10 mouse cellular contexts compared by ENCODE assay signal in the genomic region with DNA sequence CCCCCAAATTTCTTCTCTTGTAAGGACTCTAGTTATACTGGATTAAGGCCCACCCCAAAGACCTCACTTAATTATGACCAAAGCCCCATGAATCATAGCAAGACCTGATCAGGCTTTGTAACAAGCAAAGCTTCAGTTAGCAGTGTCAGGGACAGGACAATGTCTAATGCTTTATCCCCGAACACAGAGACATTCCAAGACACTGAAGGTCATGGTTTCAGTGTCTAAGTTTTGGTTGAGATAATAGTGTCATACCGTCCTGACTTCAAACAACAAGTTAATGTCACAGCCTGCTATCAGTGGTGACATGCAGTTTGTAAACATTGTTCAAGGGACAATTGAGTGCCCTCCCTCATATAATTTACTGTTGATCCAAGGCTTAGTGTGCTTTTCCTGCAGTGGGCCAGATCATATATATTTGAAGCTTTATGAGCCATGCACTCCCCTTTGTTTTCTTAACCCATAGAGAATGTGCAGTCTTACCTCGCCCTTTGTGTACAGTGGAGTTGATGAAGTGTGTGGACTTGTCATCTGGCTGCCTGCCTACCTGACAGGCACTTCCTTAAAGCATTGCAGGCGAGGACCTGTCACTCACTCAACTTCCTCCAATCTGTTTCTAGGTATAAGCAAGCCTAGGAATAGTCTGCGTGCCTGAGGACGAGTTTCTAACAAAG.
DNase-seq lines count a peak whose midpoint lies in the region; ATAC-seq and TF ChIP-seq lines count a peak whose summit lies in the region.
"Had no signal": no experiment of that assay in that cellular context is flagged by ENCODE, and none has a peak within 500 bp of the region (broad histone marks: within the 10 kb centered on the region; RNA-seq: fewer than 3 reads in every experiment).

No protein-coding gene starts in this region.

- no peak for TF ChIP-seq CTCF in heart, adult 2 months (IDR thresholded peaks at IDR 0.05)

- intact Hi-C loops in heart, adult 2 months (cut with DNase I) = loop anchor here (5.0 kb wide), 1 partner anchor 76 kb away; no protein-coding TSS in a partner anchor

- H3K27ac ChIP-seq in heart, embryonic 15.5 days = no peak overlapping the region
- H3K27ac ChIP-seq in heart, adult 2 months = no peak overlapping the region
- H3K27ac ChIP-seq in neural tube, embryonic 14.5 days (ENCODE audit: low read depth, low read length) = no peak overlapping the region
- H3K27ac ChIP-seq: liver, embryonic 13.5 days had no signal

- H3K4me3 ChIP-seq in heart, embryonic 15.5 days = no peak overlapping the region
- H3K4me3 ChIP-seq in heart, adult 2 months = no peak overlapping the region
- no peak overlapping the region for H3K4me3 ChIP-seq in neural tube, embryonic 14.5 days (ENCODE audit: low read depth, low read length)
- H3K4me3 ChIP-seq: liver, embryonic 13.5 days had no signal

- H3K4me2 ChIP-seq in heart, embryonic 15.5 days = peak overlapping the region; percentile 32
- no peak overlapping the region for H3K4me2 ChIP-seq in neural tube, embryonic 14.5 days (ENCODE audit: low read depth, low read length)
- H3K4me2 ChIP-seq: liver, embryonic 13.5 days had no signal

- no peak for DNase-seq in heart, adult 2 months
- no peak for DNase-seq in neural tube, embryonic 10.5 days (ENCODE audit: extremely low spot score, low spot score)
- no peak for DNase-seq in embryo, embryonic 10 days (ENCODE audit: low spot score)
- DNase-seq in testis, postnatal 14 days (ENCODE audit: low spot score) = no peak
- DNase-seq: cerebellum, postnatal 25 days; liver, embryonic 13.5 days had no signal

- TF ChIP-seq EP300 in heart, adult 2 months (IDR thresholded peaks at IDR 0.05; ENCODE audit: insufficient read depth, low read depth, low read length) = no peak

- TF ChIP-seq POLR2A in heart, adult 2 months (IDR thresholded peaks at IDR 0.05; ENCODE audit: insufficient read depth, low read depth, low read length) = no peak

- peaks cover 13% of the 10 kb centered on the region for H3K4me1 ChIP-seq in heart, embryonic 15.5 days (replicated peaks)
- H3K4me1 ChIP-seq in heart, adult 2 months (ENCODE audit: control insufficient read depth, insufficient read depth, low read length) = peaks cover 2% of the 10 kb centered on the region
- H3K4me1 ChIP-seq in neural tube, embryonic 14.5 days (ENCODE audit: control insufficient read depth, insufficient read depth, low read length) = no peaks in the 10 kb centered on the region
- H3K4me1 ChIP-seq: liver, embryonic 13.5 days had no signal

- H3K9ac ChIP-seq in heart, embryonic 15.5 days = no peak overlapping the region
- no peak overlapping the region for H3K9ac ChIP-seq in heart, adult 2 months (ENCODE audit: low read depth, low read length)
- H3K9ac ChIP-seq in neural tube, embryonic 14.5 days (replicated peaks; ENCODE audit: low read depth, low read length) = no peak overlapping the region
- H3K9ac ChIP-seq: liver, embryonic 13.5 days had no signal

- no peaks in the 10 kb centered on the region for H3K27me3 ChIP-seq in heart, embryonic 15.5 days
- no peaks in the 10 kb centered on the region for H3K27me3 ChIP-seq in heart, adult 2 months (ENCODE audit: control insufficient read depth, insufficient read depth, low read length)
- H3K27me3 ChIP-seq in neural tube, embryonic 14.5 days (ENCODE audit: control insufficient read depth, insufficient read depth, low read length) = no peaks in the 10 kb centered on the region
- H3K27me3 ChIP-seq: liver, embryonic 13.5 days had no signal

- 18% methylated on average over 6 of the region's 6 CpGs for WGBS in heart, embryonic 15.5 days
- WGBS in heart, adult 2 months = 32% methylated on average over 6 of the region's 6 CpGs
- WGBS in neural tube, embryonic 14.5 days = 44% methylated on average over 6 of the region's 6 CpGs

- ATAC-seq in heart, embryonic 15.5 days (replicated peaks; ENCODE audit: insufficient number of reproducible peaks, insufficient read depth, low FRiP score, low read depth) = no peak; the same call in 1 of the 2 replicates
- 0 out of 2 replicates have a peak, but pooled peaks have one; percentile 36 for ATAC-seq in neural tube, embryonic 14.5 days (ENCODE audit: low read depth)
- peak; percentile 79 for ATAC-seq in granulocyte monocyte progenitor cell, adult 5-6 weeks (replicated peaks; ENCODE audit: poor library complexity, severe bottlenecking)
- ATAC-seq: activated CD4-positive, CD25-positive, alpha-beta regulatory T cell, adult 4 months had no signal

- no peaks in the 10 kb centered on the region for H3K9me3 ChIP-seq in heart, embryonic 15.5 days (replicated peaks)
- H3K9me3 ChIP-seq in neural tube, embryonic 14.5 days (ENCODE audit: control insufficient read depth, low read length) = no peaks in the 10 kb centered on the region
- H3K9me3 ChIP-seq: liver, embryonic 13.5 days had no signal

- no peaks in the 10 kb centered on the region for H3K36me3 ChIP-seq in heart, embryonic 15.5 days
- no peaks in the 10 kb centered on the region for H3K36me3 ChIP-seq in heart, adult 2 months (ENCODE audit: control insufficient read depth, insufficient read depth, low read length)
- H3K36me3 ChIP-seq in neural tube, embryonic 14.5 days (ENCODE audit: control insufficient read depth, insufficient read depth, low read length) = no peaks in the 10 kb centered on the region
- H3K36me3 ChIP-seq: liver, embryonic 13.5 days had no signal

- H3K79me2 ChIP-seq in heart, adult 2 months (replicated peaks; ENCODE audit: control insufficient read depth, insufficient read depth, low read length) = no peaks in the 10 kb centered on the region
